Mouse (Mus musculus) right cerebral cortex, postnatal 10 days (tissue): ENCODE results near the gene Prkag1.

ENCODE experiments used
- DNase-seq, 2 experiments: peaks; one replicate each; pipeline ENCODE4 v3.0.0; 2021; ENCODE audit warnings: low spot score in 2 of 2

Gene Prkag1

GRCm38 (mm10) chr15:98772511-98773211 lies 58.7 kb downstream of the Prkag1 start:
- DNase-seq: no peak

- DNase-seq: no peak
These were observed 59.4 kb downstream of the Prkag1 start for GRCm38 (mm10) chr15:98771813-98772425.

- DNase-seq: no peak
These were observed 63.1 kb downstream of the Prkag1 start for GRCm38 (mm10) chr15:98768259-98768658.

GRCm38 (mm10) chr15:98765929-98766328 lies 65.4 kb downstream of the Prkag1 start:
- no peak for DNase-seq
